Mouse (Mus musculus) c-Kit-positive CD71-negative TER-119-negative erythroid progenitor cells, embryonic 14.5 days (primary cell): ENCODE measurements around the gene Rps6ka5.

Source experiments
- DNase-seq: peaks from one replicate; pipeline ENCODE4 v3.0.0-alpha.2; 2013; ENCODE audit warnings: low read depth

Gene Rps6ka5

GRCm38 (mm10) chr12:100724606-100725457 lies 2.0 kb downstream of the Rps6ka5 start:
- peak; percentile 99 for DNase-seq

GRCm38 (mm10) chr12:100724182-100724581 lies 2.6 kb downstream of the Rps6ka5 start:
- DNase-seq = no peak

GRCm38 (mm10) chr12:100720801-100721200 lies 6.0 kb downstream of the Rps6ka5 start:
- no peak for DNase-seq

- no peak for DNase-seq
Observed at GRCm38 (mm10) chr12:100717446-100717845, 9.3 kb downstream of the Rps6ka5 start.

GRCm38 (mm10) chr12:100716969-100717368 lies 9.8 kb downstream of the Rps6ka5 start:
- no peak for DNase-seq

- DNase-seq = no peak
Observed at GRCm38 (mm10) chr12:100711819-100712218, 15.0 kb downstream of the Rps6ka5 start.

- no peak for DNase-seq
Observed at GRCm38 (mm10) chr12:100711116-100711691, 15.6 kb downstream of the Rps6ka5 start.

- no peak for DNase-seq
Observed at GRCm38 (mm10) chr12:100710432-100710831, 16.4 kb downstream of the Rps6ka5 start.

- no peak for DNase-seq
Observed at GRCm38 (mm10) chr12:100707312-100707711, 19.5 kb downstream of the Rps6ka5 start.

GRCm38 (mm10) chr12:100705057-100705722 lies 21.6 kb downstream of the Rps6ka5 start:
- no peak for DNase-seq

GRCm38 (mm10) chr12:100698019-100698418 lies 28.8 kb downstream of the Rps6ka5 start:
- no peak for DNase-seq

- DNase-seq = no peak
Observed at GRCm38 (mm10) chr12:100696621-100697020, 30.2 kb downstream of the Rps6ka5 start.

- DNase-seq = no peak
Observed at GRCm38 (mm10) chr12:100695252-100695651, 31.5 kb downstream of the Rps6ka5 start.

GRCm38 (mm10) chr12:100692208-100692607 lies 34.6 kb downstream of the Rps6ka5 start:
- no peak for DNase-seq

GRCm38 (mm10) chr12:100690444-100690843 lies 36.3 kb downstream of the Rps6ka5 start:
- no peak for DNase-seq

GRCm38 (mm10) chr12:100688177-100688576 lies 38.6 kb downstream of the Rps6ka5 start:
- no peak for DNase-seq

- no peak for DNase-seq
Observed at GRCm38 (mm10) chr12:100687001-100687400, 39.8 kb downstream of the Rps6ka5 start.

GRCm38 (mm10) chr12:100681752-100682151 lies 45.0 kb downstream of the Rps6ka5 start:
- no peak for DNase-seq

- no peak for DNase-seq
Observed at GRCm38 (mm10) chr12:100681241-100681640, 45.5 kb downstream of the Rps6ka5 start.

GRCm38 (mm10) chr12:100680676-100681075 lies 46.1 kb downstream of the Rps6ka5 start:
- DNase-seq = no peak

GRCm38 (mm10) chr12:100670647-100671199 lies 56.1 kb downstream of the Rps6ka5 start:
- peak; percentile 19 for DNase-seq

- DNase-seq = no peak
Observed at GRCm38 (mm10) chr12:100665294-100665693, 61.5 kb downstream of the Rps6ka5 start.

- DNase-seq = no peak
Observed at GRCm38 (mm10) chr12:100660076-100660475, 66.7 kb downstream of the Rps6ka5 start.
